Comparison of ENCODE assay signal across 13 mouse cellular contexts in genomic region chr19:6233647-6234046, GRCm38 (mm10). TPM values are rescaled to one million over a fixed set of nuclear protein-coding genes. Genes with fewer than 3 reads are reported as not detected.
A peak's percentile ranks its signal among the peaks of the same experiment; 100 is the strongest.
DNase-seq lines count a peak whose midpoint lies in the region; ATAC-seq and TF ChIP-seq lines count a peak whose summit lies in the region.
"Had no signal": no experiment of that assay in that cellular context is flagged by ENCODE, and none has a peak within 500 bp of the region (broad histone marks: within the 10 kb centered on the region; RNA-seq: fewer than 3 reads in every experiment).

No protein-coding gene starts in this region.

- peak; percentile 52 for DNase-seq in cerebellum, adult 9-10 months
- DNase-seq in Patski (ENCODE audit: low read depth, low spot score) = no peak
- no peak for DNase-seq in urinary bladder, adult 18-20 months (ENCODE audit: low spot score in 2 of 2)
- DNase-seq in left cerebral cortex, adult 11 months (ENCODE audit: low spot score) = no peak
- DNase-seq: right cerebral cortex, postnatal 4 days; thymus, postnatal 14 days had no signal

- H3K4me2 ChIP-seq in hindbrain, embryonic 15.5 days = no peak overlapping the region; the same call in 1 of the 2 replicates
- no peak overlapping the region for H3K4me2 ChIP-seq in hindbrain, embryonic 16.5 days (ENCODE audit: low read length)
- H3K4me2 ChIP-seq in kidney, embryonic 16.5 days (replicated peaks; ENCODE audit: low read depth, low read length) = no peak overlapping the region

- peaks cover 44% of the 10 kb centered on the region for H3K36me3 ChIP-seq in hindbrain, embryonic 15.5 days
- peaks cover 28% of the 10 kb centered on the region for H3K36me3 ChIP-seq in hindbrain, embryonic 16.5 days (ENCODE audit: control insufficient read depth, insufficient read depth, low read length)
- peaks cover 14% of the 10 kb centered on the region; the same call in 1 of the 2 replicates for H3K36me3 ChIP-seq in kidney, embryonic 16.5 days (ENCODE audit: insufficient read depth, low read length)

- no peak overlapping the region for H3K27ac ChIP-seq in hindbrain, embryonic 15.5 days (replicated peaks)
- H3K27ac ChIP-seq in hindbrain, embryonic 16.5 days (ENCODE audit: low read depth, low read length) = no peak overlapping the region
- 0 out of 2 replicates have a peak overlapping the region, but pooled peaks have one; percentile 17 for H3K27ac ChIP-seq in kidney, embryonic 16.5 days (ENCODE audit: low read length)

- CTCF ChIA-PET in Patski (lab: Charles Lee) = interaction anchor here (0.7 to 1.3 kb wide), 2 partner anchors 67 to 92 kb away, joined by 3 to 5 read pairs; partner anchors contain the start of gene Arl2

- H3K4me1 ChIP-seq in hindbrain, embryonic 15.5 days (replicated peaks) = peaks cover 20% of the 10 kb centered on the region
- peaks cover 16% of the 10 kb centered on the region for H3K4me1 ChIP-seq in hindbrain, embryonic 16.5 days (ENCODE audit: control insufficient read depth, insufficient read depth, low read depth, low read length)
- peaks cover 25% of the 10 kb centered on the region for H3K4me1 ChIP-seq in kidney, embryonic 16.5 days (ENCODE audit: insufficient read depth, low read length)

- WGBS in hindbrain, embryonic 15.5 days = 87% methylated on average over 16 of the region's 16 CpGs
- 83% methylated on average over 16 of the region's 16 CpGs for WGBS in hindbrain, embryonic 16.5 days
- WGBS in kidney, embryonic 16.5 days = 40% methylated on average over 16 of the region's 16 CpGs

- no peak for TF ChIP-seq CTCF in Patski (IDR thresholded peaks at IDR 0.05)

- ATAC-seq in cerebellum, adult (ENCODE audit: insufficient number of reproducible peaks, low FRiP score, low TSS enrichment) = no peak
- no peak for ATAC-seq in hindbrain, embryonic 15.5 days (ENCODE audit: low FRiP score, low read depth)
- no peak for ATAC-seq in hindbrain, embryonic 16.5 days
- peak; percentile 66 for ATAC-seq in Patski
- ATAC-seq in kidney, embryonic 16.5 days (ENCODE audit: low FRiP score, low TSS enrichment) = no peak

- in situ Hi-C loops in Patski (cut with MboI; ENCODE audit: low pct_unique_long_range_greater_than_20kb) = loop anchor here (5.0 kb wide), 1 partner anchor 76 kb away; no protein-coding TSS in a partner anchor

- POLR2A ChIA-PET in Patski (lab: Charles Lee) = interaction anchor here (0.8 to 3.1 kb wide), 3 partner anchors 13 to 93 kb away, joined by 3 to 16 read pairs (median 5); partner anchors contain the start of genes Arl2 and Batf2

- H3K9ac ChIP-seq in hindbrain, embryonic 15.5 days = no peak overlapping the region
- no peak overlapping the region; the same call in 1 of the 2 replicates for H3K9ac ChIP-seq in hindbrain, embryonic 16.5 days (ENCODE audit: low read depth, low read length)
- no peak overlapping the region for H3K9ac ChIP-seq in kidney, embryonic 16.5 days (replicated peaks; ENCODE audit: low read length)

- H3K9me3 ChIP-seq in hindbrain, embryonic 15.5 days = no peaks in the 10 kb centered on the region
- no peaks in the 10 kb centered on the region for H3K9me3 ChIP-seq in hindbrain, embryonic 16.5 days (ENCODE audit: control insufficient read depth, low read length)
- no peaks in the 10 kb centered on the region for H3K9me3 ChIP-seq in kidney, embryonic 16.5 days (ENCODE audit: low read length)
- H3K9me3 ChIP-seq: G1E had no signal

- no peaks in the 10 kb centered on the region for H3K27me3 ChIP-seq in hindbrain, embryonic 15.5 days
- no peaks in the 10 kb centered on the region for H3K27me3 ChIP-seq in hindbrain, embryonic 16.5 days (replicated peaks; ENCODE audit: control insufficient read depth, insufficient read depth, low read length)
- H3K27me3 ChIP-seq in Patski = no peaks in the 10 kb centered on the region
- H3K27me3 ChIP-seq in kidney, embryonic 16.5 days (ENCODE audit: insufficient read depth, low read length) = no peaks in the 10 kb centered on the region

- H3K4me3 ChIP-seq in hindbrain, embryonic 15.5 days = 0 out of 2 replicates have a peak overlapping the region, but pooled peaks have one; percentile 94
- no peak overlapping the region for H3K4me3 ChIP-seq in hindbrain, embryonic 16.5 days (ENCODE audit: low read length)
- peak overlapping the region; percentile 4; the same call in 1 of the 2 replicates for H3K4me3 ChIP-seq in kidney, embryonic 16.5 days (ENCODE audit: low read length)

RNA-seq across cellular contexts. Expression of gene Ppp2r5b, which starts 2.0 kb away (rescaled TPM):
- polyA plus RNA-seq in hindbrain, embryonic 15.5 days (2015; fragmentation: Nextera tagmentation; extraction: Ambion mirVana) = 134 and 162 TPM in 2 replicates
- 161 and 167 TPM in 2 replicates for polyA plus RNA-seq in hindbrain, embryonic 16.5 days (2015; fragmentation: Nextera tagmentation; extraction: Ambion mirVana)
- polyA plus RNA-seq in Patski (2021) = 172 TPM
- polyA plus RNA-seq in kidney, embryonic 16.5 days (2015; fragmentation: Nextera tagmentation; extraction: Ambion mirVana) = 27.5 and 31.0 TPM in 2 replicates

RNA-seq across cellular contexts. Expression of gene Gpha2, which starts 7.5 kb away (rescaled TPM):
- 0.56 TPM in 1 of 2 replicates, not detected in the other for polyA plus RNA-seq in hindbrain, embryonic 15.5 days (2015; fragmentation: Nextera tagmentation; extraction: Ambion mirVana)
- polyA plus RNA-seq in hindbrain, embryonic 16.5 days (2015; fragmentation: Nextera tagmentation; extraction: Ambion mirVana) = not detected in 2 replicates
- 0.26 TPM for polyA plus RNA-seq in Patski (2021)
- 0.73 and 1.4 TPM in 2 replicates for polyA plus RNA-seq in kidney, embryonic 16.5 days (2015; fragmentation: Nextera tagmentation; extraction: Ambion mirVana)
- polyA plus RNA-seq: G1E; liver, embryonic 16.5 days had no signal

RNA-seq across cellular contexts. Expression of gene Atg2a, which starts 7.8 kb away (rescaled TPM):
- polyA plus RNA-seq in hindbrain, embryonic 15.5 days (2015; fragmentation: Nextera tagmentation; extraction: Ambion mirVana) = 13.3 and 16.1 TPM in 2 replicates
- 11.7 and 16.7 TPM in 2 replicates for polyA plus RNA-seq in hindbrain, embryonic 16.5 days (2015; fragmentation: Nextera tagmentation; extraction: Ambion mirVana)
- 32.5 TPM for polyA plus RNA-seq in Patski (2021)
- polyA plus RNA-seq in kidney, embryonic 16.5 days (2015; fragmentation: Nextera tagmentation; extraction: Ambion mirVana) = 12.1 and 13.1 TPM in 2 replicates

RNA-seq across cellular contexts. Expression of gene Ehd1, which starts 42.9 kb away (rescaled TPM):
- 92.5 and 103 TPM in 2 replicates for polyA plus RNA-seq in hindbrain, embryonic 15.5 days (2015; fragmentation: Nextera tagmentation; extraction: Ambion mirVana)
- polyA plus RNA-seq in hindbrain, embryonic 16.5 days (2015; fragmentation: Nextera tagmentation; extraction: Ambion mirVana) = 105 and 113 TPM in 2 replicates
- polyA plus RNA-seq in Patski (2021) = 88.7 TPM
- polyA plus RNA-seq in kidney, embryonic 16.5 days (2015; fragmentation: Nextera tagmentation; extraction: Ambion mirVana) = 84.2 and 89.5 TPM in 2 replicates

RNA-seq across cellular contexts. Expression of gene Majin, which starts 49.5 kb away (rescaled TPM):
- polyA plus RNA-seq in hindbrain, embryonic 15.5 days (2015; fragmentation: Nextera tagmentation; extraction: Ambion mirVana) = not detected in 2 replicates
- polyA plus RNA-seq in hindbrain, embryonic 16.5 days (2015; fragmentation: Nextera tagmentation; extraction: Ambion mirVana) = 0.10 TPM in 1 of 2 replicates, not detected in the other
- not detected for polyA plus RNA-seq in Patski (2021)
- polyA plus RNA-seq in kidney, embryonic 16.5 days (2015; fragmentation: Nextera tagmentation; extraction: Ambion mirVana) = not detected in 2 replicates
- polyA plus RNA-seq: G1E; liver, embryonic 16.5 days; myocyte had no signal
